Mouse (Mus musculus) forebrain, embryonic 14.5 days (tissue): ENCODE results near the gene Lmod3. TPM values are rescaled to one million over a fixed set of nuclear protein-coding genes. Genes with fewer than 3 reads are reported as not detected.
A peak's percentile ranks its signal among the peaks of the same experiment; 100 is the strongest.

ENCODE experiments used
- ATAC-seq: fragments of 200-750 bp; cut with Nextera tagmentation; 2 replicates; pipeline ENCODE4 v1.8.0; 2017; ENCODE audit warnings: mild to moderate bottlenecking, moderate library complexity
- DNase-seq: peaks from one replicate; pipeline ENCODE4 v3.0.0-alpha.2; 2015; ENCODE audit warnings: low spot score
- H3K27ac ChIP-seq: fragments of 300-500 bp; sonication (generic); 2 replicates; pipeline ENCODE4 v1.5.1; 2014; ENCODE audit warnings: low read depth, mild to moderate bottlenecking, control low read depth, low read length, moderate library complexity
- H3K27me3 ChIP-seq: fragments of 300-500 bp; sonication (generic); replicated peaks from 2 replicates; pipeline ENCODE4 v1.6.1; 2014; ENCODE audit warnings: low read length, control low read depth, mixed read lengths; ENCODE audit not compliant: control insufficient read depth, insufficient read depth
- H3K36me3 ChIP-seq: fragments of 300-500 bp; sonication (generic); 2 replicates; pipeline ENCODE4 v1.6.1; 2014; ENCODE audit warnings: low read length, control low read depth; ENCODE audit not compliant: control insufficient read depth, insufficient read depth
- H3K4me1 ChIP-seq: fragments of 300-500 bp; sonication (generic); 2 replicates; pipeline ENCODE4 v1.6.1; 2014; ENCODE audit warnings: antibody characterized with exemption, low read length, control low read depth; ENCODE audit not compliant: control insufficient read depth, insufficient read depth
- H3K4me2 ChIP-seq: fragments of 300-500 bp; sonication (generic); 2 replicates; pipeline ENCODE4 v1.6.1; 2014; ENCODE audit warnings: mild to moderate bottlenecking, control low read depth, low read length
- H3K4me3 ChIP-seq: fragments of 300-500 bp; sonication (generic); 2 replicates; pipeline ENCODE4 v1.5.1; 2014; ENCODE audit warnings: low read depth, low read length, control low read depth
- H3K9ac ChIP-seq: fragments of 300-500 bp; sonication (generic); 2 replicates; pipeline ENCODE4 v1.6.1; 2014; ENCODE audit warnings: mild to moderate bottlenecking, low read length, control low read depth, moderate library complexity
- H3K9me3 ChIP-seq: fragments of 300-500 bp; sonication (generic); replicated peaks from 2 replicates; pipeline ENCODE4 v1.6.1; 2016; ENCODE audit warnings: low read length, control low read depth, mixed read lengths; ENCODE audit not compliant: control insufficient read depth
- WGBS: fragments of 180-500 bp; shearing (Covaris S2); extraction: QIAGEN DNeasy Blood & Tissue Kit; methylation state at CpG from one replicate; pipeline ENCODE4 v1.1.7; 2014; 5-methylcytosine and 5-hydroxymethylcytosine counted together
- polyA plus RNA-seq: library from polyadenylated mRNA; unstranded; fragments of >200 nt; fragmentation: Nextera tagmentation; extraction: Ambion mirVana; gene quantifications from 2 replicates; pipeline ENCODE4 v1.2.1, GENCODE M21; 2014

Gene Lmod3
- polyA plus RNA-seq, 1 experiment from 2014 or later = not detected

DNA sequence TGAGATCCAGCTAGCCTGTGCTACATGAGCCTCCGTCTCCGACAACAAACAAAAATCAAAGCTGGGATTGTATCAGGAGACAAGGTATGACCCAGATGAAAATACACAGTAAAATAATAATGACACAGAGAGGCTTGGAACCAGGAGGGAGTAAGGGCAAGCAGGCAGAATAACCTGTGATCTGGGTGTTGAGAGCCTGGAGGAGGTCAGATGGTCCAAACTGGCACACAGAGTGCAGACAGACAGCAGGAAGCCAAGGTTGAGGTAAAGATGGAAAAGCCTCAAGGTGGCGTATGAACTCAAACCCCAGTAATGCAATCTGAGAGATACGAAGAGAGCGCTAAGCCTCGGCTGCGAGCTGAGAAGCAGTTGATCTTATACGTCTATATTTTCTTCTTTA lies 28.1 kb downstream of the Lmod3 start:
- H3K4me3 ChIP-seq = no peak overlapping the region
- H3K4me2 ChIP-seq = no peak overlapping the region
- no peaks in the 10 kb centered on the region for H3K9me3 ChIP-seq
- ATAC-seq (no peak), DNase-seq (no peak)
- H3K4me1 ChIP-seq = peaks cover 4% of the 10 kb centered on the region; the same call in 1 of the 2 replicates
- H3K9ac ChIP-seq = no peak overlapping the region
- H3K27me3 ChIP-seq = no peaks in the 10 kb centered on the region
- H3K36me3 ChIP-seq = peaks cover 3% of the 10 kb centered on the region; the same call in 1 of the 2 replicates
- 96% methylated on average over 8 of the region's 8 CpGs for WGBS
- no peak overlapping the region for H3K27ac ChIP-seq

DNA sequence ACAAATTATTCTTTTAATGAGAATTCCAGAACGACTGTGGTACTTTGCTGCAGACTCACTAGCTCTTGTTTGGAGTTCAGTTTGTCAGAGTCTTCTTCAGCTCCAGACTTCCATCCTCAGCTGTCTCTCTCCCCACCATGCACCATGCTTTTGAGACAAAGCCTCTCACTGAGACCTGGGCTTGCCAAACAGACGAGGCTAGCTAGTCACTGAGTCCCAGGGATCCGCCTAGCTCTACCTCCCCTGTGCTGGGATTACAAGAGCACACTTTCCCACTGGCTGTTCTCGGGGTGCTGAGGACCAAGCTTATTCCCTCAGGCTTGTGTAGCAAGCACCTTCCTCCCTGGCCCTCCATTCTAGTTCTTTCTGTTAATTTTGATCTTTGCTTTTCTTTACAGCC lies 29.0 kb downstream of the Lmod3 start:
- Histone ChIP-seq H3K36me3 (no peaks in the 10 kb centered on the region), H3K9me3 (no peaks in the 10 kb centered on the region), H3K4me3 (no peak overlapping the region), H3K27ac (no peak overlapping the region), H3K4me2 (no peak overlapping the region), H3K27me3 (no peaks in the 10 kb centered on the region), H3K4me1 (peaks cover 4% of the 10 kb centered on the region; the same call in 1 of the 2 replicates), H3K9ac (no peak overlapping the region)
- 67% methylated on average over 4 of the region's 4 CpGs for WGBS
- no peak for DNase-seq
- no peak for ATAC-seq

DNA sequence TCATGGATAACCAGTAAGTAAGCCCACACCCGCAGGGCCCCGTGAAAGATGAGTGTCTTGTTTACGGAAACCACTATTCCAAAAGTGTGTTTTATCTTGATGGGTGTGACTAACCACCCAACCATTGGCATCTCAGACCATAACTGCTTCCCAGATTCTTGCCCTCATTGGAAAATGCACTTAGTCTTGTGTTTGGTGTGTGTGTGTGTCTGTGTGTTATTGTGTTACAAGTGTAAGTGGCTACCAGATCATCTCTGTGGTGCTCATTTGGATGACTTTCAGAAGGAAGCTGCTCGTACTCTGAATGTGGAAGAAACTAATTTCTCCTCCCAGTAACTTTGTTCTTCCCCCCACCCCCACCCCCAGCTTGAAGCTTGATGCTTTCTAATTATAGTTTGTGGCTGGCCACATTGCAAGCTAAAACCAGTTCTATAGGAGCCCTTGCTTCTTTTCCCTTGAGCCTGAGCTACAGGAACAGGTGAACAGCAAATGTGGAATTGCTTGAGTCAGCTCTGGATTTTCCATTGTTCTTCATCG lies 29.6 kb downstream of the Lmod3 start:
- Histone ChIP-seq H3K36me3 (no peaks in the 10 kb centered on the region), H3K9ac (no peak overlapping the region), H3K4me1 (peaks cover 4% of the 10 kb centered on the region; the same call in 1 of the 2 replicates), H3K4me2 (no peak overlapping the region), H3K9me3 (no peaks in the 10 kb centered on the region), H3K4me3 (no peak overlapping the region), H3K27me3 (no peaks in the 10 kb centered on the region), H3K27ac (no peak overlapping the region)
- 71% methylated on average over 5 of the region's 5 CpGs for WGBS
- ATAC-seq (no peak), DNase-seq (no peak)

DNA sequence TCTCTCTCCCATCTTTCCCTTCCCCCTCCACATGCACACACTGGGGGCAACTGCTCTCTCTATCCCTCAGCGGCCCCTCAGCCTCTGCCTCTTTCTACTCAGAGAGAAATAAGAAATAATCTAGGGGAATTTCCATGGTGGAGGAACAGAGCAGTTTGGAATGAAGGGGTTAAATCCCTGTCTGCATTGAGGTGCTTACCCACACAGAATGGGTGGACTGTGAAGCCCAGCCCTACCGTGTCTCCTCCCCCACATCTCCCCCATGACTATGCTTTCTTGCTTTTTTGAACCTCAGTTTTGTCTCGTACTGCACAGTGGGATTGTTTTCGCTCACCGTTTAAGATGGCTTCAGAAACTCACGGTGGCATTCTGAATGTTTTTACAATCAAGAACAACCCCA lies 30.2 kb downstream of the Lmod3 start:
- 39% methylated on average over 6 of the region's 6 CpGs for WGBS
- H3K36me3 ChIP-seq = no peaks in the 10 kb centered on the region
- H3K4me1 ChIP-seq = peaks cover 4% of the 10 kb centered on the region; the same call in 1 of the 2 replicates
- no peak overlapping the region for H3K27ac ChIP-seq
- H3K9ac ChIP-seq = no peak overlapping the region
- DNase-seq = no peak
- ATAC-seq = no peak
- no peaks in the 10 kb centered on the region for H3K27me3 ChIP-seq
- H3K9me3 ChIP-seq = no peaks in the 10 kb centered on the region
- no peak overlapping the region for H3K4me2 ChIP-seq
- H3K4me3 ChIP-seq = no peak overlapping the region

DNA sequence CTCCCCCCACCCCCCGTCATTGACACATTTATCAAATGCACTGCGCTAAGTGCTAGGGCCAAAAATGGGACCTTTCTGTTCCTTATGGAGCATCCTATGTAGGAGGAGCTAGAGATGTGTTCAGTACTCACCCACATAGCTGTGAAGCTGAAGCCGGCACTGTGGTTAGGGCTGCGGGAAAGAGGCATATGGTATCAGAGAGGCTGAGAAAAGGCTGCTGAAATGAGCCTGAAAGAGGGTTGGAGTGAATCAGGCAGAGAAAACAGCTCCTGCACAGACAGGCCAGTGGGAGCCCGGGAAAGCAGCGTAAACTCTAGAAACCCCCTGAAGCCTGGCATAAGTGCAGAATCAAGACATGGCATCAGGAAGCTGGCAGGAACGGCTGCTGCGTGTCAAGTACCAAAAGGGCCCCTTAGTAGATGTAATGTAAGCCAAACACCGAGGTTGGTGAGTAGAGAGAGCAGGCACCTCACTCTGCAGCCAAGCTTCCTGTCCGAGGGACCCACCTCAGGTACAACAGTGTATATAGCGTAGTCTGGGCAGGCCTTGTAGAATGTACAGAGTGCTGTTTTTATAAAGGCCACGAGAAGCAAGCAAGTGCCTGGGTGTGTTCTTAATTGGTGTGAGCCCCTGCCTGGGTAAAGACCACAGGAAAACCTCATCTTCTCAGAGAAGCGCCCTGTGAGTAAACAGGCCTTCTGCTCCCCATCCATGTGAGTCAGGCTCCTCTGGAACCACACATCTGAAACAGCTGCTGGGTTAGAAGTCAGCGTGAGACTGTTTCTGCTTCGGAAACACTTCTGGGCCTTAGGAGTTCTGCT lies 31.1 kb downstream of the Lmod3 start:
- ATAC-seq = peak; percentile 67; the same call in 1 of the 2 replicates
- no peak overlapping the region for H3K4me3 ChIP-seq
- peak overlapping the region; percentile 60; the same call in 1 of the 2 replicates for H3K27ac ChIP-seq
- H3K4me2 ChIP-seq = no peak overlapping the region
- H3K9ac ChIP-seq = no peak overlapping the region
- H3K4me1 ChIP-seq = peaks cover 4% of the 10 kb centered on the region; the same call in 1 of the 2 replicates
- peak; percentile 48 for DNase-seq
- no peaks in the 10 kb centered on the region for H3K36me3 ChIP-seq
- H3K9me3 ChIP-seq = no peaks in the 10 kb centered on the region
- H3K27me3 ChIP-seq = no peaks in the 10 kb centered on the region
- WGBS = 60% methylated on average over 15 of the region's 15 CpGs

DNA sequence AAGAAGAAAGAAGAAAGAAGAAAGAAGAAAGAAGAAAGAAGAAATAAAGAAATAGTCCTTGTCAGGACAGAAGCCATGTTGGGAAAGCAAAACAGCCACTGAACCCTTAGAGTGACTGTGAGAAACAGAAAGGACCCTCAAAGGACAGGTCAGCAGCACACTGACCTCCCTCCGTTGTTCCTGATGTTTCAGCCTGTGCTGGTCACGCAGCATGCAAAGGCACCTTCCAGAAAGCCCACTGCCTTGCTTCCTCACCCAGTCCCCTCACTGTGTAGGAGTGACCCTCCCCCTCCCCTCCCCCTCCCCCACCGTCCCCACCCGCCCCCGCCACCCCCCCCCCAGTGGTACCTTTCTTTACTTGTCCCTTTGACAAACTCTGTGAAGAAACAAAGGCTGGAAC lies 31.9 kb downstream of the Lmod3 start:
- Histone ChIP-seq H3K9ac (no peak overlapping the region), H3K27ac (no peak overlapping the region), H3K27me3 (no peaks in the 10 kb centered on the region), H3K4me1 (peaks cover 4% of the 10 kb centered on the region; the same call in 1 of the 2 replicates), H3K4me3 (no peak overlapping the region), H3K4me2 (no peak overlapping the region), H3K9me3 (no peaks in the 10 kb centered on the region), H3K36me3 (no peaks in the 10 kb centered on the region)
- DNase-seq (no peak), ATAC-seq (no peak)
- WGBS = 87% methylated on average over 2 of the region's 5 CpGs

DNA sequence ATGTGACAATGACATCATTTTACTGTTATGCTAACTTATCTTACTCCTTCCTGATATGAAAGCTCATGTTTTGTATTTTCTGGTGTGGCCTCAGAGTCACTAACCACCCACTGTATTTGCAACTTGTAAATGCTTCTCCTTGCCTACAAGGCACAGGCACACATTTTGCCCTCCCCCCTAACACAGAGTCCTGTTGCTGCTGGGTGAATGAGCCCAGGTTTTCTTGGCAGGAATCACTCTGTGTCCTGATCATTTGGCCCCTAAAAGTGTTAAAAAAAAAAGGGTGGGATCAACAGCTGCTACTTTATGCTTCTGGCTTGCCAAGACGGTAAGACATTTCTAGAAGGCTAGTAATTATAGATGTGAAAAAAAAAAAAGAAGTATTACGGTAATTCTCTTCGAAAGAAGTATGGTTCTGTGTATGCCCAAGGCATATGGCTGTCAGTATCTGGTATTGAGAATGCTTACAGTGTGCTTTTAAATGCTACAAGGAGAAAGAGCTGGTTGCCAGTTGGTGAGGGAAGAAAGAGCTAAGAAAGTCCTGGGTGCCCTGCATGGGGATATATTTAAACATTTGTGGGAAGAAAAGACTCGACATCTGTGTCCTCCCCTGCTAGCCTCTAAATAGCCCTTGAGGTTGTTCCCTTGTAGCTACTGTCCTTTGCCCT lies 36.3 kb downstream of the Lmod3 start:
- Histone ChIP-seq H3K36me3 (no peaks in the 10 kb centered on the region), H3K9me3 (no peaks in the 10 kb centered on the region), H3K4me2 (no peak overlapping the region), H3K9ac (no peak overlapping the region), H3K4me1 (peaks cover 9% of the 10 kb centered on the region), H3K27me3 (no peaks in the 10 kb centered on the region), H3K4me3 (no peak overlapping the region), H3K27ac (peak overlapping the region; percentile 34; the same call in 1 of the 2 replicates)
- peak; percentile 69 for DNase-seq
- peak; percentile 54; the same call in 1 of the 2 replicates for ATAC-seq
- WGBS = 60% methylated on average over 4 of the region's 4 CpGs

DNA sequence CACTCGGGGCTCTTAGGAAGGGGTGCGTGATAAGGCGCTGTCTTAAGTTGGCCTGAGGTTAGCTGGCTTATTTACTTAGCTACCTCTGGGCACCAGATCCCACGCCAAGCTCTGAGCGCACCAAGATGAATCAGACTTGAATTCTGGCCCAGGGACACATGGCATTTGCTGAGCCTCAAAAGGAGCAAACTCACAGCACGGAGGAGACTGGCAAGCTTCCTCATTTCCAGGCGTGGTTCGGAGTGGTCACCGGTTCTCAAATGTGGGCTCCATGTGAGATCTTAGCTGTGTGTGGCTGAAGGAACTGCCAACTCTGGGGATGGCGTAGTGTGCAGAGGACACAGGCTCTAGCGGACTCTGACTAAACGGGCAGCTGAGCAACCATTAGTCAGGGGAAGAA lies 40.6 kb downstream of the Lmod3 start:
- Histone ChIP-seq H3K27me3 (no peaks in the 10 kb centered on the region), H3K4me2 (peak overlapping the region; percentile 76), H3K9me3 (no peaks in the 10 kb centered on the region), H3K27ac (no peak overlapping the region), H3K36me3 (no peaks in the 10 kb centered on the region), H3K4me3 (peak overlapping the region; percentile 66), H3K9ac (peak overlapping the region; percentile 43), H3K4me1 (peaks cover 9% of the 10 kb centered on the region)
- ATAC-seq (no peak), DNase-seq (peak; percentile 33)
- 71% methylated on average over 12 of the region's 12 CpGs for WGBS
